Mouse (Mus musculus): Measurements from ENCODE around the gene Prss22. TPM values are rescaled to one million over a fixed set of nuclear protein-coding genes. Genes with fewer than 3 reads are reported as not detected.

Gene Prss22
- polyA plus RNA-seq, 1 experiment from 2014 or later = not detected

Small RNAs within 50 kb of the gene (microRNA-seq; reads per million reads assigned to microRNA genes)
- not detected for gene Gm27700

Other genes starting within 250 kb of the Prss22 start
- gene Flywch1, start 226.5 kb downstream of the Prss22 start, polyA plus RNA-seq (2015; fragmentation: Nextera tagmentation; extraction: Ambion mirVana) = 42.2 and 46.9 TPM in 2 replicates
- gene Flywch2, start 212.0 kb downstream of the Prss22 start, polyA plus RNA-seq (2015; fragmentation: Nextera tagmentation; extraction: Ambion mirVana) = 4.3 and 5.9 TPM in 2 replicates
- 311 and 314 TPM in 2 replicates for gene Srrm2, start 207.6 kb downstream of the Prss22 start, polyA plus RNA-seq (2015; fragmentation: Nextera tagmentation; extraction: Ambion mirVana)
- 812 and 839 TPM in 2 replicates for gene Elob, start 169.0 kb downstream of the Prss22 start, polyA plus RNA-seq (2015; fragmentation: Nextera tagmentation; extraction: Ambion mirVana)
- gene Prss33, start 162.0 kb downstream of the Prss22 start, polyA plus RNA-seq (2015; fragmentation: Nextera tagmentation; extraction: Ambion mirVana) = not detected in 2 replicates
- gene Prss32, start 154.2 kb downstream of the Prss22 start, polyA plus RNA-seq (2015; fragmentation: Nextera tagmentation; extraction: Ambion mirVana) = 0.11 and 0.50 TPM in 2 replicates
- gene Prss41, start 153.9 kb downstream of the Prss22 start, polyA plus RNA-seq (2015; fragmentation: Nextera tagmentation; extraction: Ambion mirVana) = 0.21 and 0.22 TPM in 2 replicates
- not detected in 2 replicates for gene Prss21, start 130.0 kb downstream of the Prss22 start, polyA plus RNA-seq (2015; fragmentation: Nextera tagmentation; extraction: Ambion mirVana)
- not detected in 2 replicates for gene Dcpp1, start 117.2 kb downstream of the Prss22 start, polyA plus RNA-seq (2015; fragmentation: Nextera tagmentation; extraction: Ambion mirVana)
- gene Dcpp2, start 117.2 kb downstream of the Prss22 start, polyA plus RNA-seq (2015; fragmentation: Nextera tagmentation; extraction: Ambion mirVana) = 0.21 TPM in 1 of 2 replicates, not detected in the other
- not detected in 2 replicates for gene Dcpp3, start 80.6 kb downstream of the Prss22 start, polyA plus RNA-seq (2015; fragmentation: Nextera tagmentation; extraction: Ambion mirVana)
- not detected in 2 replicates for gene Sbp, start 56.4 kb downstream of the Prss22 start, polyA plus RNA-seq (2015; fragmentation: Nextera tagmentation; extraction: Ambion mirVana)
- gene Sbpl, start 42.8 kb downstream of the Prss22 start, polyA plus RNA-seq (2015; fragmentation: Nextera tagmentation; extraction: Ambion mirVana) = not detected in 2 replicates
- 0.39 and 0.40 TPM in 2 replicates for gene Prss30, start 17.5 kb downstream of the Prss22 start, polyA plus RNA-seq (2015; fragmentation: Nextera tagmentation; extraction: Ambion mirVana)
- 0.14 and 0.15 TPM in 2 replicates for gene Prss27, start 40.0 kb upstream of the Prss22 start, polyA plus RNA-seq (2015; fragmentation: Nextera tagmentation; extraction: Ambion mirVana)
- 36.5 and 36.6 TPM in 2 replicates for gene Kctd5, start 75.4 kb upstream of the Prss22 start, polyA plus RNA-seq (2015; fragmentation: Nextera tagmentation; extraction: Ambion mirVana)
- gene Pdpk1, start 152.8 kb upstream of the Prss22 start, polyA plus RNA-seq (2015; fragmentation: Nextera tagmentation; extraction: Ambion mirVana) = 40.1 and 40.5 TPM in 2 replicates
- gene Amdhd2, start 165.7 kb upstream of the Prss22 start, polyA plus RNA-seq (2015; fragmentation: Nextera tagmentation; extraction: Ambion mirVana) = 25.2 and 28.0 TPM in 2 replicates
- 522 and 538 TPM in 2 replicates for gene Atp6v0c, start 171.6 kb upstream of the Prss22 start, polyA plus RNA-seq (2015; fragmentation: Nextera tagmentation; extraction: Ambion mirVana)
- 3.7 and 4.3 TPM in 2 replicates for gene Tbc1d24, start 207.5 kb upstream of the Prss22 start, polyA plus RNA-seq (2015; fragmentation: Nextera tagmentation; extraction: Ambion mirVana)
- 1.3 and 1.6 TPM in 2 replicates for gene Ntn3, start 211.4 kb upstream of the Prss22 start, polyA plus RNA-seq (2015; fragmentation: Nextera tagmentation; extraction: Ambion mirVana)
- gene Tedc2, start 222.8 kb upstream of the Prss22 start, polyA plus RNA-seq (2015; fragmentation: Nextera tagmentation; extraction: Ambion mirVana) = 4.2 and 5.7 TPM in 2 replicates